Mouse (Mus musculus) testis, adult 2 months (tissue): ENCODE results near the gene Tspan18. TPM values are rescaled to one million over a fixed set of nuclear protein-coding genes. Genes with fewer than 3 reads are reported as not detected.

ENCODE experiments used
- H3K27ac ChIP-seq: fragments of 200-500 bp; 2 replicates; pipeline ENCODE4 v1.5.1; 2012; ENCODE audit warnings: low read depth, low read length; ENCODE audit not compliant: control insufficient read depth, insufficient read depth
- H3K27me3 ChIP-seq: fragments of 200-500 bp; 2 replicates; pipeline ENCODE4 v1.6.1; 2012; ENCODE audit warnings: mild to moderate bottlenecking, low read length, moderate library complexity; ENCODE audit not compliant: control insufficient read depth, insufficient read depth
- H3K36me3 ChIP-seq: fragments of 200-500 bp; 2 replicates; pipeline ENCODE4 v1.6.1; 2012; ENCODE audit warnings: mild to moderate bottlenecking, low read length; ENCODE audit not compliant: control insufficient read depth, insufficient read depth
- H3K4me1 ChIP-seq: fragments of 200-500 bp; 2 replicates; pipeline ENCODE4 v1.6.1; 2012; ENCODE audit warnings: low read length; ENCODE audit not compliant: control insufficient read depth, insufficient read depth
- H3K4me3 ChIP-seq: fragments of 200-500 bp; 2 replicates; pipeline ENCODE4 v1.5.1; 2012; ENCODE audit warnings: low read depth, mild to moderate bottlenecking, low read length, moderate library complexity, mixed read lengths; ENCODE audit not compliant: control insufficient read depth
- CTCF ChIP-seq: fragments of 200-500 bp; IDR thresholded peaks from 2 replicates; pipeline ENCODE4 v1.5.1; 2012; ENCODE audit warnings: low read depth, mild to moderate bottlenecking, inconsistent platforms, low read length, moderate library complexity; ENCODE audit not compliant: control insufficient read depth, insufficient read depth, insufficient replicate concordance
- POLR2A ChIP-seq: fragments of 200-500 bp; IDR thresholded peaks from 2 replicates; pipeline ENCODE4 v1.6.1; 2012; ENCODE audit warnings: low read depth, mild to moderate bottlenecking, inconsistent platforms, low read length, moderate library complexity; ENCODE audit not compliant: control insufficient read depth
- polyA plus RNA-seq: library from polyadenylated mRNA; depleted of rRNA; stranded (reverse); fragments of >200 nt; gene quantifications from 2 replicates; pipeline ENCODE4 v1.2.3, GENCODE M21; 2012

Gene Tspan18
- polyA plus RNA-seq, 1 experiment = 15.8 TPM

DNA sequence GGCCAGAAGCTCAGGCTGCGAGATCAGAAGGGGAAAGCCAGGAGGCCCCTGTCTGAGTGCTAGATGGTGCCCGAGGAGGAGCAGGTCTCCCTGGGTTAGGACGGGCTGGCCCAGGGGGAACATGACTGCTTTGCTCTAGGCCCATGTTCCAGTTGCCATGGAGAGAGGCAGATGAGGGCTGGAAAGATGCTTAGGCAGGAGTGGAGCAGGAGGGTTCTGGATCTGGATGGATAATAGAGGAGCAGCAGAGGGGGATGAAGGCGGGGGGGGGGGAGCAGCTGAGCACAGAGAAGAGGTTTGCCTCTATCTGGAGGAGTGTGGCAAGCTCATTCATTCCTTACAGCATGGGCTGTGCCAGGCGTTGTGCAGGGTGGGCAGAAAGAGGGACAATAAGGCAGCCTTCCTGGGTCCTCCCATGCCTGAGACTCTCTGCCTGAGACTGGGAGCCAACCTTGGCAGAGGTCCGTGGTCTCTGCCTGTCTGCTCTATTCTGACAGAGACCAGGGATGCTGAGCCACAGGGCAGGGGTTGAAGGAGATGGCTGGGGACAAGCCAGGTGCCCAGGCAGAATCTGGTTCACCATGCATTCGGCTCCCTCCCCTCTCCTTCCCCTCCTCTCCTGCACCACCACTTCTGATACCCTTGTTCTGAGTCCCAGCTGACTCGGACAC is 77.4 kb downstream of the Tspan18 start:
- Histone ChIP-seq H3K4me3 (no peak overlapping the region), H3K4me1 (no peaks in the 10 kb centered on the region; the same call in 1 of the 2 replicates)

GRCm38 (mm10) chr2:93252356-93252755 is 81.9 kb downstream of the Tspan18 start:
- TF ChIP-seq CTCF (no peak), POLR2A (no peak)
- Histone ChIP-seq H3K27ac (no peak overlapping the region), H3K27me3 (no peaks in the 10 kb centered on the region), H3K36me3 (no peaks in the 10 kb centered on the region), H3K4me3 (no peak overlapping the region), H3K4me1 (no peaks in the 10 kb centered on the region)

More for the DNA sequence above, 77.4 kb downstream of the Tspan18 start:
- Histone ChIP-seq H3K27ac (no peak overlapping the region), H3K27me3 (no peaks in the 10 kb centered on the region), H3K36me3 (no peaks in the 10 kb centered on the region)
- no peak for TF ChIP-seq CTCF

GRCm38 (mm10) chr2:93250611-93251010 is 83.7 kb downstream of the Tspan18 start:
- H3K27ac ChIP-seq = no peak overlapping the region
- H3K27me3 ChIP-seq = no peaks in the 10 kb centered on the region
- peaks cover 2% of the 10 kb centered on the region; the same call in 1 of the 2 replicates for H3K4me1 ChIP-seq
- no peak for TF ChIP-seq CTCF
- no peak for TF ChIP-seq POLR2A
- no peak overlapping the region for H3K4me3 ChIP-seq
- no peaks in the 10 kb centered on the region for H3K36me3 ChIP-seq

DNA sequence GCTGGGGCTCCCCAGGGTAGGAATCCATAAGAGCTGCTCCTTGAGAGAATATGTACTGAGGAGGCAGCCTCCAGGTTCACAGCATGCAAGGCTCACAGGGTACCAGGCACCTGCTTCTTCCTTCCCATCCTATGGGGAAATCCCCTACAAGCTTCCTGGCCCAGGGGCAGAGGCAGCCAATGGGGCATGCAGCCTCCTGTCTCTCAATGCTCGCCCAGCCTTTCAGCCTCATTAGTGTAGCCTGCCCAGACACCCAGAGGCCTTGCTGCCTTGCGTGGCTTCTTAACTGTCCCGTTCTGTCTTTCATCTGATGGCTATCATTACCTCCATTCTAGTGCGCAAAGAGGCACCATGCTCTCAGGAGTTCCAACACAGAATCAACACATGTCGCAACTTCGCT is 85.2 kb downstream of the Tspan18 start:
- Histone ChIP-seq H3K36me3 (no peaks in the 10 kb centered on the region), H3K27me3 (no peaks in the 10 kb centered on the region), H3K4me3 (no peak overlapping the region), H3K4me1 (peaks cover 2% of the 10 kb centered on the region; the same call in 1 of the 2 replicates), H3K27ac (no peak overlapping the region)
- TF ChIP-seq POLR2A (no peak), CTCF (no peak)

GRCm38 (mm10) chr2:93244090-93244443 is 90.2 kb downstream of the Tspan18 start:
- Histone ChIP-seq H3K27me3 (no peaks in the 10 kb centered on the region), H3K4me3 (no peak overlapping the region), H3K27ac (no peak overlapping the region), H3K4me1 (peaks cover 2% of the 10 kb centered on the region; the same call in 1 of the 2 replicates), H3K36me3 (no peaks in the 10 kb centered on the region)
- TF ChIP-seq CTCF = no peak
- TF ChIP-seq POLR2A = no peak

DNA sequence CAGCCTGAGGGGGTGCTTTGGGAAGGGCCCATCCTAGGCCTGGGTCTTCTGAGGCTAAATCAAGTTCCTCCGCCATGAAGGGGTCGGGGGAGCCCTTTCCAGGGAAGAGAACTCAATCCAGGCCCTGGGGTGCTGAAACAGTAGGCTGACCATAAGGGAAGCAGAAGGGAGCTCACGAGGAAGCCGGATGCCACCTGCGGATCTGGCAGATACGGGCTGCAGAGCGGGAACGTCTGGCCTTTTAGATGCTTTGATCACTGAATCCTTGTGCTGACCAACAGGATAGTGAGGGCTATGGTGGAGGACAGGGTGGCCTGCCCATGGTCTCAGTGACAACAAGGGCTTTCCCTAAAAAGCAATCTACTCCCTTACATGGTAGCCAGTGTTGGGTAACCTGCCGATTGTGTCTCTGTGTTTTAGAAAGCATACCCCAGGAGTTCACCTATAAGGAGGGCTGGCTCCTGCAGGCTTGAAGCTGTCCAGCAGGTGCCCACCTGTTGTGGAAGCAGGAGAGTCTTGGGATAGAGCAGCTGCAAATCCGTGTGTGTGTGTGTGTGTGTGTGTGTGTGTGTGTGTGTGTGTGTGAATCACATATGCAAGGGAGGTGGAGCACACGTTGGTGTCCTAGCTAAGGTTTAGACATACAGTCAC is 90.7 kb downstream of the Tspan18 start:
- Histone ChIP-seq H3K4me3 (no peak overlapping the region), H3K36me3 (no peaks in the 10 kb centered on the region), H3K27ac (no peak overlapping the region), H3K4me1 (peaks cover 2% of the 10 kb centered on the region; the same call in 1 of the 2 replicates), H3K27me3 (no peaks in the 10 kb centered on the region)
- no peak for TF ChIP-seq POLR2A
- TF ChIP-seq CTCF = no peak

- H3K4me3 ChIP-seq = no peak overlapping the region
- TF ChIP-seq CTCF = no peak
- TF ChIP-seq POLR2A = no peak
- H3K27ac ChIP-seq = no peak overlapping the region
- no peaks in the 10 kb centered on the region for H3K27me3 ChIP-seq
- no peaks in the 10 kb centered on the region for H3K36me3 ChIP-seq
- H3K4me1 ChIP-seq = peaks cover 2% of the 10 kb centered on the region; the same call in 1 of the 2 replicates
These were observed 92.1 kb downstream of the Tspan18 start for GRCm38 (mm10) chr2:93242166-93242565.
